Mouse (Mus musculus) myocyte (in vitro differentiated cells): Measurements from ENCODE around the gene Anxa8.

Experiments used
- MAX ChIP-seq: IDR thresholded peaks from one replicate; pipeline ENCODE4 v1.6.1; 2011; ENCODE audit warnings: low read depth, mild to moderate bottlenecking, control low read depth
- POLR2A ChIP-seq: IDR thresholded peaks from one replicate; pipeline ENCODE4 v1.6.1; 2011; ENCODE audit warnings: low read depth, mild to moderate bottlenecking, control low read depth, moderate library complexity; ENCODE audit not compliant: insufficient read length
- TCF3 ChIP-seq: IDR thresholded peaks from one replicate; pipeline ENCODE4 v1.6.1; 2011; ENCODE audit warnings: low read depth, control low read depth; ENCODE audit not compliant: insufficient read length

GRCm38 (mm10) chr14:34041241-34041640 lies 44.5 kb upstream of the Anxa8 start:
- TF ChIP-seq POLR2A (no peak), TCF3 (no peak), MAX (no peak)
